Mouse (Mus musculus): ENCODE results near the gene Hsd17b3.

- TF ChIP-seq CTCF (IDR thresholded peaks at IDR 0.05; ENCODE audit: borderline replicate concordance, extremely low read depth, insufficient read depth, insufficient read length) (peak; percentile 20; the same call in 1 of the 2 replicates), POLR2A (IDR thresholded peaks at IDR 0.05; ENCODE audit: borderline replicate concordance, extremely low read depth, insufficient read depth, insufficient read length, poor library complexity, severe bottlenecking) (no peak)
These were observed 40.8 kb upstream of the Hsd17b3 start for GRCm38 (mm10) chr13:64129616-64130375.
